Mouse (Mus musculus) neural tube, embryonic 15.5 days (tissue): ENCODE data around the gene Lcor. TPM values are rescaled to one million over a fixed set of nuclear protein-coding genes. Genes with fewer than 3 reads are reported as not detected.

Experiments
- ATAC-seq: fragments of 200-750 bp; cut with Nextera tagmentation; 2 replicates; pipeline ENCODE4 v1.8.0; 2017; ENCODE audit warnings: mild to moderate bottlenecking, moderate TSS enrichment, moderate library complexity; ENCODE audit not compliant: low FRiP score
- H3K27ac ChIP-seq: fragments of 300-500 bp; sonication (generic); replicated peaks from 2 replicates; pipeline ENCODE4 v1.5.1; 2015; ENCODE audit warnings: mild to moderate bottlenecking, inconsistent platforms
- H3K27me3 ChIP-seq: fragments of 300-500 bp; sonication (generic); replicated peaks from 2 replicates; pipeline ENCODE4 v1.6.1; 2015; ENCODE audit warnings: inconsistent platforms
- H3K36me3 ChIP-seq: fragments of 300-500 bp; sonication (generic); 2 replicates; pipeline ENCODE4 v1.6.1; 2015; ENCODE audit warnings: inconsistent platforms
- H3K4me1 ChIP-seq: fragments of 300-500 bp; sonication (generic); 2 replicates; pipeline ENCODE4 v1.6.1; 2015; ENCODE audit warnings: inconsistent platforms
- H3K4me2 ChIP-seq: fragments of 300-500 bp; sonication (generic); 2 replicates; pipeline ENCODE4 v1.6.1; 2015; ENCODE audit warnings: inconsistent platforms, mild to moderate bottlenecking, moderate library complexity
- H3K4me3 ChIP-seq: fragments of 300-500 bp; sonication (generic); replicated peaks from 2 replicates; pipeline ENCODE4 v1.5.1; 2015; ENCODE audit warnings: mild to moderate bottlenecking, inconsistent platforms
- H3K9ac ChIP-seq: fragments of 300-500 bp; sonication (generic); replicated peaks from 2 replicates; pipeline ENCODE4 v1.6.1; 2015; ENCODE audit warnings: mild to moderate bottlenecking, inconsistent platforms
- H3K9me3 ChIP-seq: fragments of 300-500 bp; sonication (generic); replicated peaks from 2 replicates; pipeline ENCODE4 v1.6.1; 2016; ENCODE audit warnings: inconsistent platforms
- WGBS: fragments of 180-500 bp; shearing (Covaris S2); methylation state at CpG from one replicate; pipeline ENCODE4 v1.1.7; 2015; ENCODE audit warnings: mixed read lengths; 5-methylcytosine and 5-hydroxymethylcytosine counted together
- polyA plus RNA-seq: library from polyadenylated mRNA; unstranded; fragments of >200 nt; fragmentation: Nextera tagmentation; extraction: Ambion mirVana; gene quantifications from 2 replicates; pipeline ENCODE4 v1.2.1, GENCODE M21; 2015

Lcor gene
- polyA plus RNA-seq, 1 experiment from 2014 or later = 12.4 TPM

DNA sequence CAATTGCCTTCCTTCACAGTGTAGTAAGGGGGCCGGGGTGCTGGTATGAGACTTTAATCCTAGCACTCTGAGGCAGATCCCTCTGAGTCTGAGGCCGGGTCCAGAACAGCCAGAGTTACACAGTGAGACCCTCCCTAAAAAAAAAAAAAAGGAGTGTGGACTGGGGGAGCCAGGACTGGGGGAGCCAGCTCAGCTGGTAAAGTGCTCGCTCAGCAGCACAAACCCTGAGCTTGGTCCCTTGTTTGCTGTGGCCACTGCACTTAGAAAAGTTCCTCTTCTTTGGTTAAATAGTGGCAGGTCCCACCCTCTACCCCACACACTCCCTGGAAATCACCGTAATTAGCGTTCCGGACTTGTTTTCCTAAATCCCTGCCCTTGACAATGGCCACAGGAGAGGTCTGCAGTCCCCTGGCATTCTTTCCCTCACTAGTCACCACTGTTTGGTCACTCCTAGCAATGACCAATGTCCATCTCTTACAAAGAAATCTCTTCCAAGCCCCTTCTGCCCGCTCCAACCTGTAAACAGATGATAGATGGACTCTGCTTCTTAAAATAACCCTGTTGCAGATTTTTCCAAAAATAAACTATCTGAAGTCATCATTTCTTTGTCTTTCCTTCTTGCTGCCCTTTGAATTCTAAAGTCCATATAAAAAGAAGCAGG, 32.9 kb upstream of the Lcor start:
- no peak overlapping the region for H3K4me2 ChIP-seq
- H3K27me3 ChIP-seq = no peaks in the 10 kb centered on the region
- no peak for ATAC-seq
- WGBS = 66% methylated on average over 7 of the region's 7 CpGs
- no peaks in the 10 kb centered on the region for H3K36me3 ChIP-seq
- no peak overlapping the region for H3K27ac ChIP-seq
- H3K4me1 ChIP-seq = no peaks in the 10 kb centered on the region
- no peak overlapping the region for H3K9ac ChIP-seq
- no peaks in the 10 kb centered on the region for H3K9me3 ChIP-seq
- H3K4me3 ChIP-seq = no peak overlapping the region

DNA sequence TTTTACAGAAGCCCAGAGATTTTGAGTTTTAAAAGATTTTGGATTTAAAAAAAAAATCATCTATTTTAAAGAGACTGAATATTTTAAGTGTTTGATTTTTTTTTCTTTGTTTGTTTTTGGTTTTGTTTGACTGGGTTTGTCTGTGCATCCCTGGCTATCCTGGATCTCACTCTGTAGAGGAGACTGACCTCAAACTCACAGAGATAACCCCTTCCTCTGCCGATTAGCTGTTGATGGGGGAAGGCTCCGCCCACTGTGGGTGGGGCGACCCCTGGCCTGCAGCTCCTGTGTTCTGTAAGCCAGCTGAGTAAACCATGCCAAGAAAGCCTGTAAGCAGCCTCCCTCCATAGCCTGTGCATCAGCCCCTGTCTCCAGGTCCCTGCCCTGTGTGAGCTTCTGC, 30.3 kb upstream of the Lcor start:
- no peaks in the 10 kb centered on the region for H3K4me1 ChIP-seq
- 24% methylated on average over 3 of the region's 3 CpGs for WGBS

DNA sequence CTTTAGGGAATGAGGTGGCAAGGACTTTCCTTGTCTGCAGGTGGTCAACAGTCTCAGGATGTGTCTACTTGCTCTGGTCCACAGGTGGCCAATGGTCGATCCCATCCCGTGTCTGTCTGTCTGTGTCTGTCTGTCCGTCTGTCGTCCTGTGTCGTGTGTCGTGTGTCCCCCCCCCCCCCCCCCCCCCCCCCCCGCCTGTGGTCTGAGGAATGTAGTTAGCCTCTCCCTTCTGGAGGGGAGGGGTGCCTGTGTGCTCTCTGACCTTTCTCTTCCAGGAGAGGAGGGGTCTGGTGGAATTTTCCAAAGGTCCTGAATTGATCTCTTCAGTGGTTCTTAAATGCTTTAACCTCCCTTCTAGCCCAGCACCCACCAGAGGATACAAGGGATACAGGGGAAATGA, 27.8 kb upstream of the Lcor start:
- no peaks in the 10 kb centered on the region for H3K4me1 ChIP-seq
- no peak overlapping the region for H3K9ac ChIP-seq
- no peak overlapping the region for H3K4me3 ChIP-seq
- no peaks in the 10 kb centered on the region for H3K9me3 ChIP-seq
- no peak overlapping the region for H3K27ac ChIP-seq
- no peaks in the 10 kb centered on the region for H3K27me3 ChIP-seq
- ATAC-seq = no peak
- no peak overlapping the region for H3K4me2 ChIP-seq
- no peaks in the 10 kb centered on the region for H3K36me3 ChIP-seq
- WGBS = 93% methylated on average over 6 of the region's 7 CpGs

More for the DNA sequence above, 30.3 kb upstream of the Lcor start:
- H3K4me3 ChIP-seq = no peak overlapping the region
- H3K9me3 ChIP-seq = no peaks in the 10 kb centered on the region
- H3K27ac ChIP-seq = no peak overlapping the region
- H3K9ac ChIP-seq = no peak overlapping the region
- no peak for ATAC-seq
- H3K36me3 ChIP-seq = no peaks in the 10 kb centered on the region
- H3K4me2 ChIP-seq = no peak overlapping the region
- H3K27me3 ChIP-seq = no peaks in the 10 kb centered on the region

DNA sequence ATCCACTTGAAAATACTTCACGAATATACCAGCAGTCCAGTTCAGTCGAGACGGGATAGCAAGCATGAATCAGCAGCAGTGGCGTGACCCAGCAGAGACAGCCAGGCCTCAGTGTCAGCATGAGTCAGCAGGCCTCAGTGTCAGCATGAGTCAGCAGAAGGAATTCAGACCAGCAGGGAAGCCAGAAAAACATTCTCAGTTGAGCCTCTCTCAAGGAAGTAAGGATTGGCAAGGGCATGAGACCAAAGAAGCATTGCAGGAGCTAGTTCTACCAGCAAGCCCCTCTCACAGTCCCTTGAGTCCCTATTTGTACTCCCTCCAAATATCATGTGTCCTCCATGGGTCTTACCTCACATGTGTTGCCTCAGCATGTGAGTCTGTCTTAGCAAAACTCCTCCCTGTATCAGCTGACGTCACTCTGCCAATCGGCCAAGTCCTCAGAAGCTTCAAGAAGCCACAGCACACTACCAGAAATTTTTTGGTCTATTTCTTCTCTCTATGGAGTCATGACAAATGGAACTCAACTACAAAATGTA, 27.3 kb upstream of the Lcor start:
- no peaks in the 10 kb centered on the region for H3K9me3 ChIP-seq
- no peaks in the 10 kb centered on the region for H3K36me3 ChIP-seq
- H3K4me3 ChIP-seq = no peak overlapping the region
- H3K27me3 ChIP-seq = no peaks in the 10 kb centered on the region
- H3K27ac ChIP-seq = no peak overlapping the region
- H3K4me1 ChIP-seq = no peaks in the 10 kb centered on the region
- no peak overlapping the region for H3K4me2 ChIP-seq
- H3K9ac ChIP-seq = no peak overlapping the region
- WGBS = 79% methylated on average over 6 of the region's 6 CpGs
- no peak for ATAC-seq

DNA sequence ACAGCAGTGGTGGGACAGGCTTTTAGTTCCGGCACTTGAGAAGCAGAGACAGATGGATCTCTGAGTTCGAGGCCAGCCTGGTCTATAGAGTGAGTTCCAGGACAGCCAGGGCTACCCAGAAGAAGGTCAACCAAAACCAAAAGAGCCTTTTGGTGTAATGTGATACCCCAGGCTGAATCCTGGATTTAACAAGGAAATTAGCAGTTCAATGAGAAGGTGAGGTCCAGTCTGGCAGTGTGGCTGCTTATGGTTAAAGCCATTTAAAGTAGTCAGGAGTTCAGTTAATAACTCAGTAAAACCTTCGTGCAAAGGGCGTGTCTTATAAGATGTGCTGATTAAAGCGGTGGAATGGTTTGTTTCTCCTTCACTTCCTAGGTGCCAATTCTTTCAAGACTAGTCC, 25.3 kb upstream of the Lcor start:
- no peaks in the 10 kb centered on the region for H3K27me3 ChIP-seq
- H3K9ac ChIP-seq = no peak overlapping the region
- no peak overlapping the region for H3K4me2 ChIP-seq
- no peaks in the 10 kb centered on the region for H3K4me1 ChIP-seq
- no peak overlapping the region for H3K4me3 ChIP-seq
- 87% methylated on average over 5 of the region's 5 CpGs for WGBS
- ATAC-seq = no peak
- H3K27ac ChIP-seq = no peak overlapping the region
- H3K9me3 ChIP-seq = no peaks in the 10 kb centered on the region
- no peaks in the 10 kb centered on the region for H3K36me3 ChIP-seq

DNA sequence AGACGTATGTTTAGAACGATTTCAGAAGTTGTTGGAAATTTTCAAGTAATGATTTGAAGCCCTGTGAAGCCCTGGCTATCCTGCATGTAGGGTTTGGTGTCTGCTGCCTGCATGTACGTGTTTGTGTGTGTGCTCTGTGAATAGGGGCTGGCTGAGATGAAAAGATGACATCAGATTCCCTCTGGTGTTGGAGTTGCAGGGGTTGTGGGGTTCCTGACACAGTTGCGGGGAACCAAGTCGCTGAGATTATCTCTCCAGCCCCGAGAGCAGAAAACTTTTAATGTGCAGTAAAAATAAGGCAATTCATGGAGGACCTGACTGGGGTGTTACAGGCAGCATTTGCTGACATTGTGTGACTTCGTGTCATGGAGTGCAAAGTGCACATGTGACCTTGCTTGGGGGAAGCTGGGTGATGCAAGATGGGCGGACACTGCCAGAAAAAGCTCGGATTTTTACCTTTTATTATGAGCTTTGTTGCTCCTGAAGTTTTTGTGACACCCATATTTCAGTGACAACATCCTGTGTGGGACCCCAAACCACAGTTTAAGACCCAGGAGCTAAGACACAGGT, 20.2 kb upstream of the Lcor start:
- H3K9me3 ChIP-seq = no peaks in the 10 kb centered on the region
- H3K27me3 ChIP-seq = no peaks in the 10 kb centered on the region
- no peak for ATAC-seq
- no peak overlapping the region for H3K4me2 ChIP-seq
- no peak overlapping the region for H3K27ac ChIP-seq
- no peaks in the 10 kb centered on the region for H3K36me3 ChIP-seq
- no peak overlapping the region for H3K4me3 ChIP-seq
- H3K4me1 ChIP-seq = no peaks in the 10 kb centered on the region
- no peak overlapping the region for H3K9ac ChIP-seq
- 84% methylated on average over 9 of the region's 9 CpGs for WGBS

DNA sequence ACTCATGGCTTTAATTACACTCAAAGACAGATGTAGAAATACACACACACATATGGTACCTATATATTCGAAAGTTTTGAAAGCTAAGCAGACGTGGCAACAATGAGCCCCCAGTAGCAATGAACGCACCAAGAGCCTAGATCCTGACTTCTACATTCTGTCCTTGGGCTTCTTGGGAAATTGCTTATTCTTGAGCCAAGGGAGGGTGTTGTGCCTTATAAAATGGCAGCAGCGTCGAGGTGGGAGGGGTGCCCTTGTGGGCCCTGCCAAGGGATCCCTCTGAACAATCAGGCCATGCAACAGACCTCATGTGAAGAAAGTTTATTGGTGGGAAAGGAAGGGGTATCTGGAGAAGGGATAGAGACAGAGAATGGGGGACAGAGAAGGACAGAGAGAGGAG, 18.6 kb upstream of the Lcor start:
- Histone ChIP-seq H3K36me3 (no peaks in the 10 kb centered on the region), H3K4me3 (no peak overlapping the region), H3K9ac (no peak overlapping the region), H3K27me3 (no peaks in the 10 kb centered on the region), H3K27ac (no peak overlapping the region), H3K9me3 (no peaks in the 10 kb centered on the region), H3K4me1 (no peaks in the 10 kb centered on the region), H3K4me2 (no peak overlapping the region)
- ATAC-seq = no peak
- WGBS = 93% methylated on average over 5 of the region's 5 CpGs

DNA sequence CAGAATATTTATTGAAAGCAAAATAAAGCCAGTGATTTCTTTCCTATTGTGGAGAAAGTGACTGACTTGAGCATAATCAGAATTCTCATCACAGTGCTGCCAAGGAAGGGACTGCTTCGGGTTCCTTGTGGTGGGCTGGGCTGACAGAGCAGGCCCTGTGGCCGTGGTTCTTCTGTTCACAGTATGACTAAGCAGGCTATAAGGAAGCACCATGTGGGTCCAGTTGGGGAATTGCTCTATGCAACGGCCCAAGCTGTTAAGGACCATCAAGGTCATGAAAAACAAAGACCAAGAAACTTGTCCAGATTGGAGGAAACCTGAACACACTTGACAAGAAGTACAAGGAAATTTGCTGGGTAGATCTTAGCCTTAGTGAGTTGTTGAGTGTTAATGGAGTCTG, 16.0 kb upstream of the Lcor start:
- no peak overlapping the region for H3K4me2 ChIP-seq
- no peaks in the 10 kb centered on the region for H3K36me3 ChIP-seq
- no peaks in the 10 kb centered on the region for H3K27me3 ChIP-seq
- no peak for ATAC-seq
- no peak overlapping the region for H3K9ac ChIP-seq
- no peaks in the 10 kb centered on the region for H3K4me1 ChIP-seq
- 80% methylated on average over 3 of the region's 3 CpGs for WGBS
- no peak overlapping the region for H3K27ac ChIP-seq
- H3K4me3 ChIP-seq = no peak overlapping the region
- no peaks in the 10 kb centered on the region for H3K9me3 ChIP-seq

DNA sequence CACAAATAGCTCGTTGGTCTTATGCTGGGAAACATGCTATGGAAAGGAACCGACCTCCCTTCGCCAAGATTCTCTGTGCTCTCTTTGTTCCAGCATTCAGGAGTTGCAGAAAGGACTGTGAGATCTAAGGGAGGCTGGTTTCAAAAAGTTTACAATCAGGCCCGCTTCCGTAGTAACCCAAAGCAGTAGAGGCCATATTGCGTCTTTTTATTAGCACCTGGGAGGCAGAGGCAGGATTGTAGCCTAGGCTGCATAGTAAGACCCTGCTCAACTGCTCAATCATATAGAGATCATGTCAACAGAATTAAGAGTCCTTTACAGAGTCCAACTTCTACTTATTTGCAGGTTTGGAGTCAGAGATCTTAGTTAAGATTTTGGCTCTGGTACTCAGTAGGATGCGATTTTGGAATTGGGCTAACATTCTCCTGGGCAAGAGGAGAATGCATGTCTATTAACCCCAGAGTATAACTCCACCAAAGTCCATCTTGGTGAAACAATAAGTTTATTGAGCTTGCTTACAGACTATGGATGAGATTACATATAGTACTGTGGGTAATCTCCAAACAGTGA, 8.8 kb upstream of the Lcor start:
- Histone ChIP-seq H3K4me2 (no peak overlapping the region), H3K27me3 (no peaks in the 10 kb centered on the region), H3K9me3 (no peaks in the 10 kb centered on the region), H3K9ac (no peak overlapping the region), H3K4me3 (no peak overlapping the region), H3K36me3 (no peaks in the 10 kb centered on the region), H3K4me1 (no peaks in the 10 kb centered on the region), H3K27ac (no peak overlapping the region)
- whole genome bisulfite sequencing = 85% methylated on average over 7 of the region's 7 CpGs
- no peak for ATAC-seq

DNA sequence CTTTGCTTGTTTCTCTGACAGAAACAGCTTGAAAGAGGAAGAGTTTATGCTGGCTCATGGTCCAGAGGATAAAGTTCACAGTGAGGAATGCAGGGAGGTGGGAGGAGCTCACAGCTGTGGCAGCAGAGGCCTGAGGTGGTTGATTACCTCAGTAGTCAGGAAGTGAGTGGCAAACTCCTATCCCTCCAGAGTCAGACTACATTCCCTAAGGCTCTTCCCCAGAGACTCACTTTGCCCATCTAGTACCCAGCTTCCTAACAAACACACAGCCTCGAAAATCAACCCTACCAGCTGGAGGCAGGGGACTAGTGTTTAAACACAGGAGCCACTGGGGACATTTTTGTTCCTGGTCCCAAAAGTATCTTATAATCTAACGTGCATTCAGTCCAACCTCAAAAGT, 7.5 kb upstream of the Lcor start:
- Histone ChIP-seq H3K4me2 (no peak overlapping the region), H3K27ac (no peak overlapping the region), H3K4me3 (no peak overlapping the region), H3K9me3 (no peaks in the 10 kb centered on the region), H3K27me3 (no peaks in the 10 kb centered on the region), H3K4me1 (no peaks in the 10 kb centered on the region), H3K36me3 (no peaks in the 10 kb centered on the region), H3K9ac (no peak overlapping the region)
- WGBS = 65% methylated on average over 2 of the region's 2 CpGs
- ATAC-seq = no peak

DNA sequence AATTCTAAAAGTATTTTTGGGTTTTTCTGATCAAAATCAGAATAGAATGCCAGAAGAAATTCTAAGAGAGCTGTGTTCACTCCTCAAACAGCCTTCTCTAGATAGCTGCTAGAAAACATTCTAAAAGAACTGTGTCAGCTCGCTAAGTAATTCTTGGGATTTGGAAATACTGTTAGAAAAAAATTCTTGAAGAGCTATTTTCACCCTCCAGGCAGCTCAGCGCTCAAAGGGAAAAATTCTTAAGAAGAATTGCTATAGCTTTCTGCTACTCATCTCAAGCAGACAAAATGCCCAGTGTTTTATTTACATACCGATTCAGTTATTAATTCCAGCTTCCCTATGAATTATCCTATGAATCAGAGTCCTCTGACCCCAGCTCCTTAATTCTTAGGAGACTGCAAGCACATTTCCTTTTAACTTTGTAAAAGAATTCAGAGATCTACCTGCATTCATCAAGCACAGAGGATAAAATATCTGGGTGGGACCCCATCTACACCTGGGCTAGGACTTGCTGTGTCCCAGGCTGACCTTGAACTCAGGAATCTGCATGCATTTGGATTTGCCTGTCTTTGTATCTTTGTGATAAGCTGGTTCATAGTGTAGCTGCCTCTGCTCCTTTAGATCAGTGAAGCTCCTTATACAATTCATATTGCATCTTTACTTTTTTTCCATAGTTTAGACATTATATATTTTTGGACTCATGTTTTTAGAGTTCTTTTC, 5.7 kb upstream of the Lcor start:
- H3K36me3 ChIP-seq = no peaks in the 10 kb centered on the region
- H3K9ac ChIP-seq = no peak overlapping the region
- WGBS = 90% methylated on average over 3 of the region's 3 CpGs
- H3K27ac ChIP-seq = no peak overlapping the region
- no peaks in the 10 kb centered on the region for H3K9me3 ChIP-seq
- H3K4me3 ChIP-seq = no peak overlapping the region
- H3K4me1 ChIP-seq = peaks cover 7% of the 10 kb centered on the region
- no peaks in the 10 kb centered on the region for H3K27me3 ChIP-seq
- no peak overlapping the region for H3K4me2 ChIP-seq
- no peak for ATAC-seq
